Mouse (Mus musculus) myocyte (in vitro differentiated cells): ENCODE results near the gene Xkr7.

Experiments
- MYOD1 ChIP-seq, 3 experiments: IDR thresholded peaks; one replicate each; pipeline ENCODE4 v1.6.1; 2011; ENCODE audit warnings: control low read depth in 2 of 3, low read depth in 2 of 3, mild to moderate bottlenecking in 2 of 3, moderate library complexity in 1 of 3; ENCODE audit not compliant: insufficient read length in 2 of 3, control insufficient read depth in 1 of 3
- POLR2A ChIP-seq: IDR thresholded peaks from one replicate; pipeline ENCODE4 v1.6.1; 2011; ENCODE audit warnings: low read depth, mild to moderate bottlenecking, control low read depth, moderate library complexity; ENCODE audit not compliant: insufficient read length
- POLR2AphosphoS2 ChIP-seq: IDR thresholded peaks from one replicate; pipeline ENCODE4 v1.6.1; 2011; ENCODE audit warnings: low read depth, control low read depth; ENCODE audit not compliant: insufficient read length
- REST ChIP-seq: IDR thresholded peaks from one replicate; pipeline ENCODE4 v1.6.1; 2011; ENCODE audit warnings: mild to moderate bottlenecking, control low read depth, moderate library complexity; ENCODE audit not compliant: insufficient read depth, insufficient read length
- SRF ChIP-seq: IDR thresholded peaks from one replicate; pipeline ENCODE4 v1.6.1; 2011; ENCODE audit warnings: low read depth; ENCODE audit not compliant: control insufficient read depth, insufficient read length
- USF1 ChIP-seq: IDR thresholded peaks from one replicate; pipeline ENCODE4 v1.6.1; 2011; ENCODE audit warnings: low read depth, mild to moderate bottlenecking, control low read depth, moderate library complexity

DNA sequence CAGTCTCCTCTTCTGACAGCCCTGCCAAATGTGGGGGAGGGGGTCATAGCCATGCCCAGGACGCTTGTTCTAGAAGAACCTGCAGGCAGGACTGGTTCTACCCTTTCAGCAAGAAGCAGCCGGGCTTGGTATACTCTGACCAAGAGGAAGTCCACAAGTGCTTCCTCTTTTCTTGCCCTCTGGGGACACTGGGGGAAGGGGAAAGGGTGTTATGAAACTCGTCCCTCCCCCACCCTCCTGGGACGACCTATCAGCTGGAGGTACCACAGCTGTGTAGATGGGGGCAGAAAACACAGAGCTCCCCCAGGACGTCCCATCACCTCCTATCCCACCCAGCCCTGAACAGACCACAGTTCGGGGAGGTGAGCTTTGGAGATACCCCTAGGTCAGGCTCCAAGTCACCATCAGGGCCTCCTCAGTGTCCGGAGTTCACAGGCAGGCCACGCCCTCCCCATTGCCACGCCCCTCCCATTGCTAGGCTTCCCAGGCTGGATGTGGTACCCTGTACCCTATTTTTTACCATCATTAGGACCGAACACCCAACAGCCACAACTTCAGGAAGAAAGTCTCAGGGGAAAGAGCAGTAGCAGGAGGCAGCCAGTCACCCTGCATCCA, 59.0 kb downstream of the Xkr7 start:
- TF ChIP-seq POLR2AphosphoS2: no peak
- TF ChIP-seq POLR2A: no peak
- no peak for TF ChIP-seq USF1
- no peak for TF ChIP-seq MYOD1 (IDR thresholded peaks at IDR 0.05; ENCODE audit: control insufficient read depth in 1 of 3, insufficient read length in 2 of 3, low read depth in 2 of 3)
- no peak for TF ChIP-seq REST
- no peak for TF ChIP-seq SRF
